Mouse (Mus musculus): ENCODE measurements around the gene Tsks.

GRCm38 (mm10) chr7:44894175-44894574 is 48.8 kb upstream of the Tsks start:
- TF ChIP-seq CTCF (IDR thresholded peaks at IDR 0.05; ENCODE audit: control insufficient read depth, insufficient read depth, low read length) = no peak
- TF ChIP-seq POLR2A (IDR thresholded peaks at IDR 0.05; ENCODE audit: borderline replicate concordance, control insufficient read depth, low read depth, low read length) = no peak

Measured in bone marrow, adult 2 months (tissue).